Mouse (Mus musculus): ENCODE measurements around the gene Rgl2. TPM values are rescaled to one million over a fixed set of nuclear protein-coding genes. Genes with fewer than 3 reads are reported as not detected.
"Not testable (repeated sequence)": the region's sequence is repeated elsewhere in the genome, so short reads cannot be mapped to it uniquely, and the experiment has no call there.

Rgl2 gene
- total RNA-seq, 4 experiments from 2014 or later = 42.1 to 76.2 (median 60.1) TPM

GRCm38 (mm10) chr17:33948905-33949537, 19.7 kb downstream of the Rgl2 start:
- DNase-seq = no peak

DNA sequence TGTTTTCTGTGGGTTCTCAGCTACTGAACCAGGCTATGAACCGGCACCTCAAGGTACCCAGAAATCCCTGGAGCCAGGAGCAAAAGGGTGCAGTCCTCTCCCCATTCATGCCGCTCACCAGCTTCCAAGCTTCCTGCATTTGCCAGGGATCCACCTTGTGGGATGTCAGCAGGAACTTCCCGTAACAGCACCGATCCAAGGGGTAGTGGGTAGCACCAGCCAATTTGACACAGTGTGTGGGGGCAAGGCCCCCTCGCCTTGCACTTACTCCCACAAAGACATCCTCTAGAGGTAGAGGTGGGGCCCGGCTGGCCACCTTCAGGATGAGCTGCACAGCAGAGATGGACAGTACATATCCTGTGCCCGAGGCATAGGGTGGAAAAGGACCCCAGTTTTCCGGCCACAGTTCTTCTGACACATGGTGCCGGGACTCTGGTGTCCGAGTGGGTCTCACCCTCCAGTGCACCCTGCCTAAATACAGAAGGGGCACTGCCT, 20.8 kb downstream of the Rgl2 start:
- no peak for DNase-seq

DNA sequence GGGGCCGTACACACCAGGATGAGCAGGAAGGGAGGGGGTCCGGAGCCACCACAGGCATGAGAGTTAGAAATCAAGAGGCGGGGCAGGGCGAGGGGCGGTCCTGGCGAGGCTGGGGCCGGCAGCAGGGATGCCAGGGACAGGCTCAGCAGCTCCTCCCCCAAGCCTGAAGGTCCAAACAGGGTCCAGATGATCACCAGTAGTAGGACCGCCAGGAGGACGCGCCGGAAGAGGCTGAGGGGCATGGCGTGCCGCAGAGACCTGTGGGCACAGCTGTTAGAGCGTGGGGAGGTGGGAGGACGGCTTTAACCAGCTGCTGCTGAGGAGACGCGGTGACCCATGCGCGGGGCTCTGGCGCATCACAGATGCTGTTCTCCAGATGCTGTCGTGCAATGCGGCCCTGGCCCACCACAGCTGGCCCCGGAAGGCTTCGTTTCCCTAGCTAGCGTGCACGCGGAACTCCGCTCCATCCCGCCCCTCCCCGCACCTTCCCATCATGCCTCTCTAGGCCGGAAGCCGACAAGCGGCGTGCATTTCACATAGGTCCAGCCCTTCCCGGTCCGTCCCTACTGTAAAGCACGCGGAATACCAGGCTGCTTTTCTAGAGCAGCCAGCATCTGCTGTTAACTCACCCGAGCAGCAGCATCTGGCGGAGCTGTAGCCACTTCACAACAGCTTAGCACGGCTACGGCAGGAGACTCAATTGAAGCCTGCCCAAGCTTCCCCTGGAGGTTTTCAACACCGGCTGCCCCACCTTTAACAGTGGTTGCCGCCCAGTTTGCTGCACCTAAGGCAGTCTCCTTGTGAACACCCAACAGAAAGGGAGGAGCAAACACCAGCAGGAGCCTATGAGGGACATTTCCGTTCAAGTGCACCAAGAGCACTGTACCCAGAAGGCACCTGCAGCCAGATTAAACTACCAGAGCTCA, 21.9 kb downstream of the Rgl2 start, which contains the start of gene B3galt4:
TSS of gene B3galt4 (minus strand) at position 468 of the 926 bp plus-strand sequence.
- DNase-seq = peak; percentile 83

GRCm38 (mm10) chr17:33952015-33952414, 22.7 kb downstream of the Rgl2 start:
- not testable (repeated sequence) for DNase-seq

DNA sequence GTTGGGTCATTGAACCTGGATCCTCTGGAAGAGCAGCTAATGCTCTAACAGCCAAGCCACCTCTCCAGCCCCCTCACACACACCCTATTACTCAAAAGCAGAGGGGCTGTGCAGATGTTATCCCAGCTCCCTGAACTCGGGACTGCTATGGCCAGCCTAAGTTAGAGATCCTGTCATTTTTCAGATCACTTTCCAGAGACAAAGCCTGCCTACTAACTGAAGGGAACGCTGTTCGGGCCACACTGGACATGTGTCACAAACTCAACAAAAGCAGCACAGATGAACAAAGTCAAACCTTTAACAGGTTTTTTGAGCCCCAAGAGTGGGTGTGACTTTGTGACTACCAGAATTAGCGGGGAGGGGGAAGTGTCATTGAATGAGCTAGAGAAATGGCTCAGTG, 23.5 kb downstream of the Rgl2 start:
- no peak for DNase-seq

- DNase-seq = no peak
Measured at GRCm38 (mm10) chr17:33953310-33953709, 24.0 kb downstream of the Rgl2 start.

DNA sequence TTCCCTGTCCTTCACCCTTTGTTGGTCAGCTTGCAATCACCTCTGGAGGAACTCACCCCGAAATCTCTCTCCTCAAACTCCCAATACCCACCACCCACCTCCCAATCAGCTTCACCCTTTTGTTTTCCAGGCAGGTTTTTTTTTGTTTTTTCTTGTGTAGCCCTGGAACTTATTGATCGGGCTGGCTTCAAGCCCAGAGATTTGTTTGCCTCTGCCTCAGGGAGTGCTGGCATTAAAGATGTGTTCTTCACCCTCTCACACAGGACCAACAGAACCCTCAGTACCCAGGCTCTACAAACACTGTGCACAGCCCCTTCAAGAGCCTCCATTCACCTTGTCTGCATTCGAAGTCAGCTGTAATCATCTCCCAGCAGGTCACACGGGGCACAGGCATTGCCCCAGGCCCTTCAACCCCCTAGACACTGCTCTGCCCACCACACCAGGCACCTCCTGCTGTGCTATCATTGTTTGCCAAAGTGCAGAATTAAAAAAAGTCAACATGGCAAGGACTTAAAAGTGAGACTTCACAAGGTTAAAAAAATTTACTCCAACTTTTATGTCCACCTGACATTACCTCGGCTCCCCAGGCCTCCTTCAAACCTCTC, 24.7 kb downstream of the Rgl2 start:
- DNase-seq = no peak

GRCm38 (mm10) chr17:33954646-33955554, 25.6 kb downstream of the Rgl2 start:
- no peak for DNase-seq

- peak; percentile 96 for DNase-seq
Measured at GRCm38 (mm10) chr17:33955555-33956214, 26.3 kb downstream of the Rgl2 start, which contains the start of the genes Vps52 and Rps18. Gene Vps52, plus strand, starts transcription at chr17:33955812. Gene Rps18, minus strand, starts transcription at chr17:33956001.

GRCm38 (mm10) chr17:33956336-33956735, 27.0 kb downstream of the Rgl2 start:
- DNase-seq = no peak

DNA sequence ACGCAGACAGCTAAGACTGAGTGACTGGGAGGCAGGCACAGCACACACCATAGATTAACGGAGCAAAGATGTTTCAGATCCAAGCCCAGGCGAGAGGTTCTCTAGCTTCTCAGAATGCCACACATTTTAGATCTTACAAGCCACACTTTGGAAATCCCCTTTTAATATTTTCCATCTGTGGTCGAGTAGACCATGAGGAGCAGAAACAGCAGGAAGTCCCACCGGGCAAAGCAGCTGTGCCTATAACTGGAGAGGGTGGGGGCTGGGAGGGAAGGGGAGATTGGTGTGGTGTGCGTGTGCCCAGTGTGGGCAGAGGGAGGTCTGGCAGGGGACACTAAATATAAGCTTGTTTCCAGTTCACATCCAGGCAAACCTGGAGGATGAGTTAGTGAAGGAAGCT, 28.1 kb downstream of the Rgl2 start:
- DNase-seq = no peak

DNA sequence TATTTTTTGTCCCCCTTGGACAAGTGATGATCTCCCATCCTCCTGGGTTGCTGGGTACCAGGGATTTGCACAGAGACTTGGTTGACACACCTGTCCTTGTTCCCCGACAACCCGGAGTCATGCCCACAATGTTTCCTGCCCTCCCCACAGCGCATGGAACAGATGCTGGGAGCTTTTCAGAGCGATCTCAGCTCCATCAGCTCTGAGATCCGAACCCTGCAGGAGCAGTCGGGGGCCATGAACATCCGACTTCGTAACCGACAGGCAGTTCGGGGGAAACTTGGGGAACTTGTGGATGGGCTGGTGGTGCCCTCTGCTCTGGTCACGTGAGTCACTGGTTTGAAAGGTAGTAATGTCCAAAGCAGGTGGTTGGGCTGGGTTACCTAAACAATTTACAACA, 29.1 kb downstream of the Rgl2 start:
- no peak for DNase-seq

GRCm38 (mm10) chr17:33959135-33959534, 29.8 kb downstream of the Rgl2 start:
- DNase-seq = no peak

GRCm38 (mm10) chr17:33959948-33960347, 30.6 kb downstream of the Rgl2 start:
- DNase-seq = no peak

GRCm38 (mm10) chr17:33962876-33963275, 33.5 kb downstream of the Rgl2 start:
- no peak for DNase-seq

- DNase-seq = no peak
Measured at GRCm38 (mm10) chr17:33965082-33965845, 35.9 kb downstream of the Rgl2 start.

GRCm38 (mm10) chr17:33965846-33966550, 36.7 kb downstream of the Rgl2 start:
- no peak for DNase-seq

DNA sequence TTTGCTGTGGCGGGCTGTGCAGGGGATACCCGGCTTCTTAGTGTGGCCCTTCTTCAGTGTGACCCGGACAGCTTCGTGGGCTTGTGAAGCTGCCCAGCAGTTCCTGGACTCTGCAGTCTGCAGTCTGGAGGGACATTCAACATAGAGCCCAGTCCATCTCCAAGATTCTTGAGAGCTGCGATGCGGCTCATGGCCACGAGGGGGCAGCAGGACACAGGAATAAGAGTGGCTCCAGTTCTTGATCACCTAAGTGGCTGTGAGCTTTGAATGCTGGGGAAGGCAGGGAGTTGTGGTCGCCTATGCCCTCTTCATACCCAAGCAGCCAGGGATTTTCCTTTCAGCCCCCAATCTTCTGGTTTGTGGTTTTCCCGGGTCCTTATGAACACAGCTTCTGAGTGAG, 39.1 kb downstream of the Rgl2 start:
- no peak for DNase-seq

DNA sequence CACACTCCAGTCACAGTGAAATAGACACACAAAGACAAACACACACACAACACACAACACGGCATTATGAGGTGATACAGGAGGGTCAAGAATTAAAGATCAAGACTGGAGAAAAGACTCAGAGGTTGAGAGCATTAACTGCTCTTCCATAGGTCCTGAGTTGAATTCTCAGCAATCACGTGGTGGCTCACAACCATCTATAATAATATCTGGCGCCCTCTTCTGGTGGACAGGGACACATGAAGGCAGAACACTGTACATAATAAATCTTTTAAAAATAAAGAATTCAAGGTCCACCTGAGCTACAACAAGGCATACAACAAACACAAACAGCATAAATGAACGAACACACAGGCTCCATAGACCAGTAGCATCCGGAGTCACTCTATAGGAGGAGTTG, 39.6 kb downstream of the Rgl2 start:
- no peak for DNase-seq

GRCm38 (mm10) chr17:33969394-33969793, 40.1 kb downstream of the Rgl2 start:
- DNase-seq = no peak

Data from adrenal gland, adult 8-10 months (tissue).